Mouse (Mus musculus) testis, postnatal 14 days (tissue): Measurements from ENCODE around the gene Gm17555.
"Not testable (repeated sequence)": the region's sequence is repeated elsewhere in the genome, so short reads cannot be mapped to it uniquely, and the experiment has no call there.

Experiments used
- DNase-seq: peaks from one replicate; pipeline ENCODE4 v3.0.0; 2021; ENCODE audit warnings: low spot score

Gene Gm17555

DNA sequence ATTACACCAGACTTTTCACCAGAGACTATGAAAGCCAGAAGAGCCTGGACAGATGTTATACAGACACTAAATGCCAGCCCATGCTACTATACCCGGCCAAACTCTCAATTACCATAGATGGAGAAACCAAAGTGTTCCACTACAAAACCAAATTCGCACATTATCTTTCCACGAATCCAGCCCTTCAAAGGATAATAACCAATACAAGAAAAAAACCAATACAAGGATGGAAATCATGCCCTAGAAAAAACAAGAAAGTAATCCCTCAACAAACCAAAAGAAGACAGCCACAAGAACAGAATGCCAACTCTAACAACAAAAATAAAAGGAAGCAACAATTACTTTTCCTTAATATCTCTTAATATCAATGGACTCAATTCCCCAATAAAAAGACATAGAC lies at the start of gene Gm17555:
Gene Gm17555, plus strand, starts transcription at position 301 of the 400 bp plus-strand sequence.
- DNase-seq: not testable (repeated sequence)

DNA sequence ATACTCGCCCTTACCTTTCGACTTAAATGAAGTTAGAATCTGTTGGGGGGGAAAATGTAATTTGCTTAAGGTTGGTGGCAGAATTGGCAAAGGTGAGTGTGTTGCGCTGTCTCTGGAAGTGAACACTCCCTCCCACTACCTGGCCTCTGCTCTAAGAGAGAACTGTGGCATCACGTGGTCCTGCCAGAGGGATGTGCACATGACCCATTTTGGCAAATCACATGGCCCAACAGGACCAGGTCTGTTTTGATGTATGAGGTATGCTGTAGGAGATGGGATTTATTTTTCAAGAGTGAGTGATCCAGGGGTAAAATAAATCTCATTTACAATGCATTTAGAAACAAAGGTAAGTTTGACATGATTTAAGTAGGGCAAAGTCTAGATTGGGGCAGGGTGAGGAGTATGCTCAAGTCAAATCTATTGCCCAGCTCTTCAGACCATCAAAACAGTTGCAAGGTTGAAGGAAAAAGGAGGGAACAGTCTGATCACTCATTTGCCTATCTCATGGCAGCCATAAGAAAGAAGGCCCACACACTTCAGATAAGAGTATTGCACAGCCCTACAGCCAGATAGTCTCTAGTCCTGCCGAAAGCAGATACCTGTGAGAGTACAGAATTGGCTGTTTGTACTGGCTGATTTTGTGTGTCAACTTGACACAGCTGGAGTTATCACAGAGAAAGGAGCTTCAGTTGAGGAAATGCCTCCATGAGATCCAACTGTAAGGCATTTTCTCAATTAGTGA lies 49.5 kb upstream of the Gm17555 start:
- DNase-seq: no peak

DNA sequence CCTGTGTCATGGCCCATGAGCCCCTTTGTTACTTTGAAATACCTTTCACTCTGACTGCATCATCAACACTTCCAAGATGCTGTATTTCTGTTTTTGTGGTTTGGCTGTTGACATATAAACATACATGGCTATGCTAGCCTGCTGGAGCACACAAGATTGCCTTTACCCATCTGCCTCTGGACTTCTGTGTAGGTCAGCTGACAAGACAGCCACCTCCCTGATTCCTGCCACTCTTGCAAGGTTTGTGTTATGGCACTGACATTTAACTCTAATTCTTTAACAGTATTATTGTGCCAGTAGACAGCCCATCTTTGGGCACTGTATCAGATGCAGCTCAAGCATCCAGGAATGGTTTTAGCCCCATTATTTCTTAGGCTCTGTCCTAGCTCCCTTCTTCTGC lies 48.6 kb upstream of the Gm17555 start:
- no peak for DNase-seq

DNA sequence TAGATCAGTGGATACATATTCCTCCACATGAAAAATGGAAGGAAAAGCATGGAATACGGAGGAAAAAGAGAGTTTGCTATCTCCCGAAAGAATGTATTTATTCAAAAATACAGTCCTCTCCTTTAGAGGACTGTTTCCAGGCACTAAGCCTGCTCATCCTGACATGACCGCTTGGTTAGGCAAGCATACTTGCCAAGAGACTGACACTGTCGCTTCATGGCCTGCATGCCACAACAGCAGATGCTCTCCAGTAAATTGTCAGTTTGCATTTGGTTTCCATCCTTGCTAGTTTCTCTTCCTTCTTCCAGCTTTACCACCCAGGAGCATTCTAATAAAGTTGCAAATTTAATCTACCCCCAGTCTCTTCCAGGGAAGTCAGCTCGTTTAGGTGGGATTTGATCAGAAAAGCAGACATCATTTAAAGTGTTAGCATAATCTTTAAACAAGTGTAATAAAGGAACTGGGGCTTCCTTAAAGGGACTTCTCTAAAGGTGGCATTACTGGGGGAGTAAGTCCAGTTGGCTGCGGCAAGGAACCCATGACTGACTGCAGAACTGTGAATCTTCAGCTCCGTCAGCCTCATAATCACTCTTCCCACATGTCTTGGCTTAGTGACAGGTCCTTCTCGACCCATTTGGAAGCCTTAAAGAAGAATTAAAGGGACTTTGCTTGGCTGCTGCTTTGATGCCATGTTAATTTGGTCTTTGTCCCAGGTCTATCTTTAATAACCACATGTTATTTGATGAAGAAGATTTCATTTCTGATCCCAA lies 47.9 kb upstream of the Gm17555 start:
- no peak for DNase-seq

DNA sequence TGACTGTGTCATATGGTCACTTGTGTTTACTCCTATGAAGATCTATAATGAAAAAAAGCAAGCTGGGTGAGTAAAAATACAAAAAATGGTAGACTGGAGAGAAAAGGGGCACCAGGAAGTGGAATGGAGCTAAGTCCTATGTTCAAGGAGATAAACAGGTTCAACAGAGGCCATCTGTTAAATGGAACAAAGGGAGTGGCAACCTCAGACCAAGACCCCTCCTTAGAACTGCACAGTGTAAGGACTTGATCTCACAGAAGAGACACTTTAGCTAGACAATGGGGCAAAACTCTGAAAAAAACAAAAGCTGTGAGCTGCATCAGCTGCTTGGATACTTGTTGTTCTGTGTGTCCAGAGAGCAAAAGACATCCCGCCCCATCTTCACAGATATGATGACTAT lies 43.5 kb upstream of the Gm17555 start:
- DNase-seq: no peak

DNA sequence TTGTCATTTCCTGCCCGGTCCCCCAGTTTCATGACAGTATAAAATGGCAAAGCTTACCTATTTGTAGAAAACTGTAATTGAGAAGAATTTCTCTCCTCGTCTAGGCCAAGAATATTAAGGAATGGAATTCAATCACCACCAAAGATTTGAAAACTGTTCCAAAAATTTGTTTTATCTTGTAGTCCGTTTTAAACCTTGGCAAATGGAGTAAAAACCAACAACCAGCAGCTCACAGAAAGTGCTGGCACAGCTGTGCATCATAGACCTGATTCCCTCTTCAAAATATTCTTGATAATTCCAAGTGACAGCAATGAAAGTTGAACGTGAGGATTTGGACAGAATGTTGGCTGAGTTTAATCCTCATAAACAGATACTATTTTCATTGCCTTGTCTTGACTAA lies 23.6 kb upstream of the Gm17555 start:
- DNase-seq: no peak

DNA sequence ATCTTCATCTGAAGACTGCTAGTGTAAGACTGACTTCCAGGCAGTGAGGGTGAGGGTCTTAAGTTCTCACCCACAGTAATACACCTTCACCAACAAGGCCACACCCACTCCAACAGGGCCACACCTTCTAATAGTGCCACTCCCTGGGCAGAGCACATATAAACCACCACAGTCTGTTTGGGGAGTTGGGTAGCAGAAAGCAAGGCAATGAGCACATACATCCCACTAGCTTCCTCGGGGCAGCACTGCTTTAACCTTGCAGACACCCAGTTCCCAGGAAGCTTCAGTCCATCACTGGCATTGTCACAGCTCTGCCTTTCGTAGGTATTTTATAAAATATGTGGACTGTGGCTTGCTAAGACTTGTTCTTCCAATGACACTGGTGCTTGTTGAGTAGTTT lies 22.8 kb upstream of the Gm17555 start:
- DNase-seq: no peak

DNA sequence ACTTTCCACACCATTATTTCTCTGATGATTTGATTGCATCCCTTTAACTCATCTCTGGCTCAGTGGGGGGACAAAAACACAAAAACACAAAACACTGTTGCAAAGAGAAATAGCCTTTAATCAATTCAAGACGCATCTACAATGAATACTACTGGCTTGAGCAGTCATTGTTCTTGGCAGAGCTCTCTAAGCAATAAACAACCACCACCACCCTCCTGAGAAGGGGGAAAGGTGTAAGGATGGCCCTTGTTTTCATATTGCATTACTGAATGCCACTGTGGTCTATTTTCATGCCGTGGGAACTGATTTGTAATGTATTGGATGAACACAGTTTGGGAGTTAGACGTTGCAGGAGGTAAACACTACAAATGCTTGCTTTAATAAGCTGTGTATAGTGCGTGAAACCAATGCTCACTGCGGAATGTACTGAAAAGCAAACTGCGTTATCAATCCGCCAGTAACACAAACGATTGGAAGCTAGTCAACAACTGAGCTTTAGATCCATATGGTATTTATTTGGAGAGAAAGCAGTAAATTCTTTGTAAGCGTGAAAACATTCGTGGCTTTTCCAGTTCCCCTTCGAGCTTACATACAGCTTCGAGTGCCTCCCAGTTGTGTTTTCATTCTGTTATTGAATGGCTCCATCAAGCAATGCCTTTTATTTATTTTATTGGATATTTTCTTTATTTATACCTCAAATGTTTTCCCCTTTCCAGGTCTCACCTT lies 19.1 kb upstream of the Gm17555 start:
- DNase-seq: no peak

DNA sequence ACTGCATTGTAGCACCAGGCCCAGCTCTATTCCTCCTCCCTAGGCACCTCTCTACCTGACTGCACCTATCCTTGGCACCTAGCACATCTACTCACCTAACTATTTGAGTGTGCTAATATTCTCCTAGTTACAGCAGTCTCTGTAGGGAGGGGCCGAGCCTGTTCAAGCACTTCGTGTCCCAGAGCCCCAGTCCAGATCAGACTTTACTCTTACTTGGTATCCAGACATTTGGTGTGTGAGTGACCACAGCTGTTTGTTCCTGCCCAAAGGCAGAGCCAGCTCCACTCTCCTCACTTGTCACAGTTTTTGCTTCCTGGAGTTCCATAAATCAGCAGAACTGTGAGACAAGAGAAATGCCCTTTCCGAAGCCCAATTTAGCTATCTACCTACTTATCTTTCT lies 15.9 kb upstream of the Gm17555 start:
- DNase-seq: no peak

DNA sequence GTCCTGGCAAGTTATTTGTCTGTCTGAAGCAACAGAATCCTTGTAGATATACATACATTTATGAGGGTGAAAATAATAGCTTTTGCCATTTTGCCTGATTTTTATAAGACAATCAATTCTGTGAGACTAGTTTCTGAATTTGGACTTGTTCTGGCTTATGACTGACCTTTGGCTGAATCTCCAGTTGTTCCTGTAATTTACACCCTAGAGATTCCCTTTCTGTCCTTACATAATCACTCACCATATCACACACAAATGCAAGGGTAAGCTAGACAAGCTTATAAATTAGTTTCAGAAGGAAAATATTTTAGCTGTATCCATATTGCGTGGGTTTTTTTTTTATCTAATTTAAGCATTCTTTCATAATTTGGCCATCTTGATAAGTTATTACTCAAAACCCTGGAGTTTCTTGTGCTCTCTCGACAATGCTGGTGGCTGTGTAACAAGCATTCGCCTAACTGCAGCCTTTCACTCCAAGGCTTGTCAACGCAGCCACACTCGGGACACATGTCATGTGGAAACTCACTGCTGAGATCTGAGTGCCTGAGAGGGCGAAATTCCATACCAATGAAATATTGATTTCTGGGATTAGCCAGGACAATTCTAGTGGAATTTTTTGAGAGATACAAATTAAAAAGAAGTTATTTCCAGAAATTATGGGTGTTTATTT lies 3.8 kb upstream of the Gm17555 start:
- DNase-seq: no peak

DNA sequence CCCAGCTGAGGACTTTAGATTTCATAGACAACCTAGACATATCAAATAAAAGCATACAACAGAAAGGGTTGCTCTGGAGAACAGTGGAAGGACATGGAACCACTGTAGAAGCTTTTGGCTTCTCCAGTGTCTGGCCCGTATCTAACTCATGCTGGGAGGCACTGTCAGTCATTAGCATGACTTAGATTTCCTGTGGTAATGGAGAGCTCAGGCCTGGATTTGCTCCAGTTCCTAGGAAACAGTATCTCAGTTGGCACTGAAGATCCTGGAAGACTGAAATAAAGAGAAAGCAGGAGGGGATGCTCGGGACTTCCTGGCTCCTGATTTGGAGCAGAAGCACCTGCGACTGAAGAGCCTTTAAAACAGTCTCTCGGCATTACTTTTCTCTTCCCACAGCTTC lies 12.7 kb downstream of the Gm17555 start:
- no peak for DNase-seq

DNA sequence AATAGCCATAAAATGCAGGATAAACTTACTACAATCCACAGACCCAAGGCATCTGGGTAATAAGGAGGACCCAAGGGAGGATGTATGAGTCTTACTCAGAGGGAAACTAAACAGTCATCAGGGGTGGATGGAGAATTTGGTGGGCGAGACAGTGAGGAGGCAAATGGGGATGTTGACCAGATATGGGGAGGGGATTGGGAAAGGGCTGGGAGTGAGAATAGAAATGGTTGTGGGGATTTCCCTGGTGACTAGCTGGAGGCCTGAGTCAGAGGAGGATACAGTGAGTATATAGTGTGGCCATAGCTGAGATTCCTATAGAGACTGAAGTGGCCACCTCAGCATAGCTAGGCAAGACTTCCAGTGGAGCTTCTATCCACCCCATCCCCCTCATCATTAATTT lies 16.8 kb downstream of the Gm17555 start:
- DNase-seq: no peak

DNA sequence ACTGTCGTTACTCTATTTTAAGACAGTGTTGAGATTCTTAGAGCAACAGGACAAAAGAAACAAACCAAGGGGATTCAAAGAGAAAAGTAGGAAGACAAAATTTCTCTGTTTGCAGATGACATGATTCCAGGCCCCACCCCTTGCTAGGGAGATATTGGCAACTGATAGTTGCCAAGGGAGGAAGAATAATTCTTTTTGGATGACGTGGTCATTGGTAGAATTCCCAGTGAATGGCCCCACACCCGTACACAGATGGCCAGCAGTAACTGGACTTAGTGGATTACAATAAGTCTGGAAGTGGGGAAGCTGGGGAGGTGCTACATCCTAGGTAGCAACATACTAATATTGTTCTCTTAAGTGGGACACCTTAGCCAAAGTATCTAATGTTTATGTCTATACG lies 22.0 kb downstream of the Gm17555 start:
- DNase-seq: no peak

DNA sequence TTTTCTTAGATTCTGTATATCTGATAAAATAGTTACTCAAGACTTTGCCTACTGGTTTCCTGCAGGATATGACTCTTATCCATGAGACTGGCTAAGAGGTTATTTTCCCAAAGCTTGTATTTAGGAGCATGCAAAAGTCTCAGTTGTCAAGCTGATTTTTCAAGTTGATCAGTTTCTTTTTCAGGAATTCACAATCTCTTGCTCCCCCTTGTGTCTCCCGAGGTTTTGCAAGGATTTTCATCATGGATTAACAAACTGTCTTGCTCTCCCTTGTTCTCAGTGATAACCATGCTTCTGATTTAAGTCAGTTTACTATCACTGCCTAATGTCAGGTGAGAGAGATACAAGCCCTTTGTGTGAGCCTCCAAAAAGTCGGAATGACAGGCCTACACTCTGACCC lies 30.5 kb downstream of the Gm17555 start:
- DNase-seq: no peak

DNA sequence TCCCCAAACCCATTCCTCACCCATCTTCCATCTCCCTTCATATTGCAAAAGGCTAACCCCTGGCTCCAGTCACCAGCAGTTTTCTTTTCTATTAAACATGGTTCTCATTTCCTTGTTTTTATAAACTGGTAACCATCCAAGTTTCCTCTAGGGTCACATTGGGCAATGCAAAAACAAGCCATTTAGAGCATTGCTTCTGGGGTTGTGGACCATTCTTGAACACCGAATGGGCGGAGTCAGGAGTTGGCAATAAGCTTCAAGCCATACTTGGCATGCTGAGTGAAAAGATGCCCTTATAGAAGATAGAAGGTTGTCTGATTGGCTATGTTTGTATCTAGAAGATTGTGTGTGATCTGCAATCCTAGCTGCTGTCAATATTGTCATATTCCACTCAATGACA lies 33.6 kb downstream of the Gm17555 start:
- DNase-seq: no peak

DNA sequence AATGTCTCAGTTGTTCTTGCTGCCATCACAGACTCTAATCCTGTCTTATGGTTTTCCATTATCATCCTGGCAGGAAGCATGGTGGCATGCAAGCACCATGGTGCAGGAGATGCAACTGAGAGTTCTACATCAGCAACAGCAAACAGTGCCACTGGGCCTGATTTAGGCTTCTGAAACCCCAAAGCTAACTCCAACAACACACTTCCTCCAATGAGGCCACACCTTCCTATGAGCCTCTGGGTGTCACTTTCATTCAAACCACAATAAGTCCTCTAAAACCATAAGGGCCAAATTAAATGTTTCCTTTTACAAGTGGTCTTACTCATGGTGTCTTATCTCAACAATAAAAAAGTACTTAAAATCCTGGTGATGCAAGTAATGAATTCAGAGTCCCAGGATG lies 37.3 kb downstream of the Gm17555 start:
- DNase-seq: no peak
